Mouse (Mus musculus): ENCODE measurements around the gene Ctxn1.

DNA sequence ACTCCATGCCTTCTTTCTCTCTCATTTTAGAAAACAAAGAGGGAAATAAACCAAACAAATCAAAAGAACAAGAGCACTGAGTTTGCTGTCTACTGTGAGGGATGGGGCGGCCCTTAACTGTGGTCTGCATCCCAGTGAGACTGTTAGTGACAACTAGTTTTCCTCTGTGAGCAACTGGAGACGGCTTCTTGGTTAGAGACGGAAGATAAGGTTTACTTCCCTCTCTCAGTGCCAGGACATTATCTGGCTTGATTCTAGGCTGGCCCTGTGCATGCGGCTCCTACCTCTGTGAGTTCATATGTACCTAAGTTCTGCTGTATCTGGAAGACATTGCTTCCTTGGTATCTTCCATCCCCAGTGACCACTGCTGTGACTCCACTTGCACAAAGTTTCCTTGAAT is 38.7 kb upstream of the Ctxn1 start:
- no peak for TF ChIP-seq CTCF (IDR thresholded peaks at IDR 0.05; ENCODE audit: extremely low read depth, insufficient read length, insufficient replicate concordance, low read depth, low read length)
- no peak for TF ChIP-seq POLR2A (IDR thresholded peaks at IDR 0.05; ENCODE audit: low read depth, low read length)

All from small intestine, adult 2 months (tissue).